Mouse (Mus musculus): Measurements from ENCODE around the gene Kat2b.
"Not testable (repeated sequence)": the region's sequence is repeated elsewhere in the genome, so short reads cannot be mapped to it uniquely, and the experiment has no call there.

Gene Kat2b

GRCm38 (mm10) chr17:53664267-53664666, 97.6 kb downstream of the Kat2b start:
- DNase-seq (ENCODE audit: low read depth): peak; percentile 27

- DNase-seq (ENCODE audit: low read depth): no peak
These were observed 98.2 kb downstream of the Kat2b start for GRCm38 (mm10) chr17:53664703-53665382.

DNA sequence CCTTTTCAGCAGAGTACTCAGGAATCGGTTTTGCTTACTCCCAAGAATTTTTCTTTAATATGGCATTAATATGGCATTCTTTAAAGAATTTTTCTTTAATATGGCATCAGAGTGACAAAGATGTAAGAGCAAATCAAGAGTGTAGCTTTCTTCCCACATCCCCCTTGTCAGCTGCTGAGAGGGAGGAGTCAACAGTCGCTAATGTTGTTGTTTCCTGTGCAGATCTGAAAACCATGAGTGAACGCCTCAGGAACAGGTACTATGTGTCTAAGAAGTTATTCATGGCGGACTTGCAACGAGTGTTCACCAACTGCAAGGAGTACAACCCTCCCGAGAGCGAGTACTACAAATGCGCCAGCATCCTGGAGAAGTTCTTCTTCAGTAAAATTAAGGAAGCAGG, 103.8 kb downstream of the Kat2b start:
- DNase-seq (ENCODE audit: low read depth): no peak

DNA sequence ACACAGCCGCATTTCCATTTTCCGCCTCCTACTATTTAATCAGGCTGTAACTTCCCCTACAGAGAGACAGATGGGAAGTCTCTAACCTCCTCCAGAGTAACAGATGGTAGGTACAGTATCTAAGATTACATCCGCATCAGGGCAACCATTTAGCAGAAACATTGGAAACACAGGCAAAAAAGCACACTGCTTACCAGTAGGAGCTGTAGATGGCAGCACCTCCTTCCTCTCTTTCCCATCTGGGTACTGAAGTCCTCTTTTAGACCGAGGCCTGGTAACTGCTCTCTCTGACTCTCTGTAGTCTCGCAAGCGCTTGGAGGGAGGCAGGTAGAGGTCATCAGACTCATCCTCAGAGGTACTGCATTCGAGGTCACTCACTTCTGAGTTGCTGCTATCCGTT, 112.1 kb downstream of the Kat2b start:
- peak; percentile 53 for DNase-seq (ENCODE audit: low read depth)

DNA sequence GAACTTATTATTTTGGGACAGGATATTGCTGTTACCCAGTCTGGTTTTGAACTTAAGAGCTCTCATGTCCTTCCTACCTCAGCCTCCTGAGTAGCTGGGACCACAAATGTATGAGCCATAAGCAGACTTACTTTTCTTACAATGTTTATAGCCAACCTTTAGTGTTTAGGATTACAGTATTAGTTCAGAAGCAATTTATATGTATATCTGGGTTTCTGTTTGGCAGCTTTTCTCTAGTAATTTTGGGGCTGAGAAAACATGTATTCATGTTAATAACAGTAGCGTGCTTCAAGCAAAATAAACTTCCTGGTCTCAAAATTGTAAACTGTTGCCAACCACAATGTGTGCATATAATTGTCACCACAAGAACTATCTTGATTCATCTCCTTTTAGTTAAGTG, 121.7 kb downstream of the Kat2b start:
- DNase-seq (ENCODE audit: low read depth): peak; percentile 64

- peak; percentile 97 for DNase-seq (ENCODE audit: low read depth)
These were observed 122.5 kb downstream of the Kat2b start, which contains the start of gene Sgo1 for GRCm38 (mm10) chr17:53688877-53689802. TSS of gene Sgo1 (minus strand) at chr17:53689333.

- peak; percentile 73 for DNase-seq (ENCODE audit: low read depth)
These were observed 123.3 kb downstream of the Kat2b start for GRCm38 (mm10) chr17:53689946-53690345.

DNA sequence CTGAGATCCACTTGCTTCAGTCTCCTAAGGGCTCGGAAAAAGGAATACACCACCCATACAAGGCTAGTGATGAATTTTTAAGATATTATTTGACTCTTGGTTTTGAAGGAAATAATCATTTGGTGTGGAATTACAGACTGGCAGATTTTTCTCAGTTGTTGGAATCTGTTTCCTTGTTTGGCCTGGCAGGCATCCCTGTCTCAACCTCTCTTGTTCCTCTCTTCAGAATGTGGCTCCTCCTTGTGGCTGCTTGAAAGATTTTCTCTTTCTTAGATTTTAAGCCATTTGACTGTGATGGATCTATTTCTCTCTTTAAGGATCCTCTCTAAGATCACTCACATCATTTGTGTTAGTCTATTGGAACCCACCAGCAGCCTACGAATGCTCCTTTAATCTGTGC, 127.4 kb downstream of the Kat2b start:
- DNase-seq (ENCODE audit: low read depth): peak; percentile 70

DNA sequence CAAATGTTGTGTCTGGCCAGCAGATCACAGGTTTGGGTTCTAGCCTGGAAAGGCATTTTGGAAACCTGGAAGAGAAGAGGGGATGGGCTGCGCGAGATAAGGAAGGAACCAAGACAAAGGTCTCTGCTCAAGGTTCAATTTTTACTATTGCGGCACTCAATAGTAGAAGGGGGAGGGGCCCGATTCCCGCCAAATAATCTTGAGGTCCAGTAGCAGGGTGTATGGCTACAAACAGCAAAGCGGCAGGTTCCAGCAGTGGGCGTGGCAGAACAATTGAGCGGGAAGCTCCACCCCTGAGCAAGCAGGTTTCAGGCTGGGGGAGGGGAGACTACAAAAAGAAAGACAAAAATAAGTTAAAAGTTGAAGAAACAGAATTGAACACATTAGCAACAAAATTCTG, 130.9 kb downstream of the Kat2b start:
- not testable (repeated sequence) for DNase-seq (ENCODE audit: low read depth)

DNA sequence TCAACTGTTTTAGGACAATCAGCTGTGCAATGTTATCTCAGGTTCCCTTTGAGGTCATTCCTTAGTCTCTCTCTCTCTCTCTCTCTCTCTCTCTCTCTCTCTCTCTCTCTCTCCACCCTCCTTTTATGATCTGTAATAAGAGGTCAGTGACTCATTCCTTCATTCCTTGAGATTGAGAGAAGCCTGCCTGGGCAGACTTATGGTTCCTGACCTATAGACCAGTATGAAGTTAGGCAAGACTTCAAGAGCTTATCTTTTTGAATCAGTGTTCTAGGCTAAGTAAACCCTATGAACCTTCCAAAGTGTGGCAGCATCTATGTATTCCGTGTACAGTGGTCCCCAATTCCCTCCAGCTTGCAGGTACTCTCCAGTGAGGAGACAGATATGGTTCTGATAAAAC, 147.8 kb downstream of the Kat2b start:
- DNase-seq (ENCODE audit: low read depth): no peak

GRCm38 (mm10) chr17:53715161-53715560, 148.5 kb downstream of the Kat2b start:
- DNase-seq (ENCODE audit: low read depth): not testable (repeated sequence)

DNA sequence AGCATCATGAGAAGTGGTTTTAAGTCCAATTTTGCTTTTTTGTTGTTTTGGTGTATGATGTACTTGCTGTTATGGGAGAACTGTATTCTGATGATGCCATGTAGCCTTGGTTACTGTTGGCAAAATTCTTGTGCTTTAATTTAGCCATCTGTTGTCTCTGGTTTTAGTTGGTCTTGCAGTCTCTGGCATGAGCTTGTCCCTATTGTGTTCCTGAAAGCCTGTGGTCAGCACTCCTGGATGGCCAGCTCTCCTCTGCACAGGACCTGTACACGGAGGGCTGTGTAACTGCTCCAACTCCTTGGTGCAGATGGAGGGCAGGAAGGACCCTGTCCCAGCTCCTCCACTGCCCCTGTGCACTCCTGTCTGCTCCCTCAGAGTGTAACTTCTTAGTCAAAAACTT, 151.8 kb downstream of the Kat2b start:
- no peak for DNase-seq (ENCODE audit: low read depth)

GRCm38 (mm10) chr17:53718916-53719315, 152.3 kb downstream of the Kat2b start:
- not testable (repeated sequence) for DNase-seq (ENCODE audit: low read depth)
